Mouse (Mus musculus) frontal cortex, postnatal 25 days (tissue): ENCODE measurements around the gene Hic1.

Source experiments
- DNase-seq, 2 experiments: peaks; one replicate each; pipeline ENCODE4 v3.0.0; 2022; ENCODE audit warnings: low spot score in 2 of 2

The Hic1 gene

GRCm38 (mm10) chr11:75148332-75149035, 20.8 kb downstream of the Hic1 start:
- DNase-seq: no peak

GRCm38 (mm10) chr11:75147846-75148168, 21.5 kb downstream of the Hic1 start:
- DNase-seq: no peak

- no peak for DNase-seq
Measured at GRCm38 (mm10) chr11:75147106-75147845, 22.0 kb downstream of the Hic1 start.

GRCm38 (mm10) chr11:75145841-75146240, 23.5 kb downstream of the Hic1 start:
- no peak for DNase-seq

DNA sequence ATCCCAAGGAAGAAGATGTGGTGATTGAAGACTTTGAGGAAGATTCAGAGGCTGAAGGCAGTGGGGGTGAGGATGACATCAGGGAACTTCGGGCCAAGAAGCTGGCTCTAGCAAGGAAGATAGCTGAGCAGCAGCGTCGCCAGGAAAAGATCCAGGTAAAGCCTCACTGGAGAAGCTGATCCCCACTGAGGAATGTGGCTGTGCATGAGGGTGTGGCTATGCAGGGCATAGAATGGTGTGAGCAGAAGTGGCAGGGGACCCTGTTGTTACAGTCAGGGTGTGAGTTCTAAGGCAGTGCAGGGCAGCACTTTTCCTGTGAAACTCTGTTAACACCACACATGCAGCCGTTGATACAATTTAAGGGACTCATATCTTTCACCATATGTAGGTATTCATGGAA, 26.6 kb downstream of the Hic1 start:
- DNase-seq: no peak

DNA sequence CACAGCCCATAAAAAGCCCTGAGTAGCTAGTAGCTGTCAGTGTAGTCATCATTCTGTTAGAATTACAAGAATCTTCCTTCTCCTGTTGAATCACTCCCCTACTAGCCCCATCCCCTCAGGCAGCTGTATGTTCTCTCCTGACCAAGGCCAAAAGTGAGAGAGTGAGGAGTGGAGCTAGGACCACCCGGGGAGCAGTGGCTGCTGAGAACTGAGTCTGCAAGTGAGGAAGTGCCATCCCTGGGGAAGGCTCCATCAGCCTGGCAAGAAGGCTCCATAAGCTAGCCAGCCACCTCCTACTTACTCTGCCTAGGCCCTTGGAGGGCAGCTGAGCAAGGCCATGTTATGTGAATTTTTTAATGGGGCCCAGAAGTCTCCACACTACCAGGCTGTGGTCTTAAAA, 27.4 kb downstream of the Hic1 start:
- no peak for DNase-seq

- DNase-seq: no peak
Measured at GRCm38 (mm10) chr11:75141038-75141437, 28.3 kb downstream of the Hic1 start.

- no peak for DNase-seq
Measured at GRCm38 (mm10) chr11:75140431-75140830, 28.9 kb downstream of the Hic1 start.

- no peak for DNase-seq
Measured at GRCm38 (mm10) chr11:75139122-75139963, 30.0 kb downstream of the Hic1 start.

GRCm38 (mm10) chr11:75136666-75137398, 32.5 kb downstream of the Hic1 start:
- no peak for DNase-seq

- no peak for DNase-seq
Measured at GRCm38 (mm10) chr11:75135358-75135757, 34.0 kb downstream of the Hic1 start.

DNA sequence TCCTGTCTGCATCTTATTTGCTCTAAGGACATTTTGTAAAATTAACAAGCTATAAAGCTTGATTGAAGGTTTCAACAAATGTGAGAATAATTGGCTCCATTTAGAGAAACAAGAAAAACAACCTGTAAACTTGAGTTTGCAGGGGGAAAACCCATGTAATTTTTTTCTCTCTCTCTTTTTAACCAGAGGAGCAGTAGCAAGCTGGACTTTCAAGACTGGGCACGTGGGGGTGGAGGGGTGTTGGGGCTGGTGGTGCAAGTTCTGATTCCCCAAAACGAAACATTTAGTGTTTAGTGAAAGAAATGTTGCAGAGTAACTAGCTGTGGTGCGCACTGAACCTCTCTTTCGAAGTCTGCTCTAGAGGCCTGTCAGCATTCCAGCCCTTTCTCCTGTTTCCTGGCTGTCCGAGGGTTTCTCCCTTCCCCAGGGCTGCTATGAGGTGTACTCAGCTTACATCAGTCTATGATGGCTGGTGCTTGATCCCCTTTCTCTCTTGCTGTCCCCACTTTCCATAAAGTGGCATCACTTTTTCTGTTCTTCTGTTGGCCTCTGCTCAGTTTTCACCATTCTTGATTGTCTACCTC, 34.7 kb downstream of the Hic1 start:
- no peak for DNase-seq

DNA sequence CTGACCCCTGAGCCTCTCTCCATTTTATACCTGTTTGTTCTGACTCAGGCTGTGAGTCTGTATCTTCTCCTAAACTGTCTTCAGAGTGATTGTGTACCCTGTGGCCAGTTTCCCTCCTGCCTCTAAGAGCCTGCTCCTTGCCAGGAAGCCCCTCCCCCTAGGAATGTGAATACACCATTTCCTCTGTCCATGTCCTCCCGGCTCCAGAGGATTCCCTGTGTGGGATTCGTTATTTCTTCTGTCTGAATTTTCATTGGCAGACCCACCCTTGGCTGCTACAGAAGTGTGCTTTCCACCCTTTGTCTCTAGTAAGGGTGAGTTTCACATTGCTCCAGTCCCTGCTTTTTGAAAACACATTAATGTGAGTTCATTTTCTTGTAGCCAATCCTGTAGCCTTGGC, 35.4 kb downstream of the Hic1 start:
- DNase-seq: no peak

- DNase-seq: no peak
Measured at GRCm38 (mm10) chr11:75133391-75133790, 35.9 kb downstream of the Hic1 start.

- no peak for DNase-seq
Measured at GRCm38 (mm10) chr11:75132278-75132677, 37.0 kb downstream of the Hic1 start.

DNA sequence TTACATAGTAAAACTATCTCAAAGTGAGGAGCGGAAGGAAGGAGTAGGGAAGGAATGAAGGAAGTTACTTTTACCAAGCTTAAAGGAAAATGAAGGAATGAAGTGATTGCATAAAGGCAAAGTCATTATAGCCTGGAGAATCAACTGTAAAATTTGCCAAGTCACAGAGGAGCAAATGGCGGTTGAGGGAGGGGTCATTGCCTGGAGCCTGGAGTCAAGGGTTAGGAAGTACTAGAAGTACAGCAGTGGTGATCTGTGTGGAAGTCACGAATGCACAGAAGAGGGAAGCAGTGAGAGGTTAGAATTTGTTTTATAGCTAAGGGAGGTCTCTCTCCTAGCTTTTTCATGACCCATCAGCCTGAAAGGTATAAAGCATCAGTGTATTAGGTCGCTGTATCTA, 38.0 kb downstream of the Hic1 start:
- DNase-seq: no peak

DNA sequence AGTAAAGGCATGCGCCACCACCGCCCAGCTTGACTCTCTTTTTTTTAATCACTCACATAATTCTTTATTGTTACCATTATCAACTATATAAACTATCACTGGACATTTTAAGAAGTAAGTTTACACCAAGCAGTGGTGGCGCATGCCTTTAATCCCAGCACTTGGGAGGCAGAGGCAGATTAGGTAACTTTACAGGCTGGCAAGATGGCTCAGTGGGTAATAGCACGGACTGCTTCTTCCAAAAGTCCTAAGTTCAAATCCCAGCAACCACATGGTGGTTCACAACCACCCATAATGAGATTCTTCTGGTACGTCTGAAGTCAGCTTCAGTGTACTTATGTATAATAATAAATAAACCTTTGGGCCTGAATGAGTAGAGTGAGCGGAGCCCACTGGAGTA, 39.8 kb downstream of the Hic1 start:
- DNase-seq: no peak

DNA sequence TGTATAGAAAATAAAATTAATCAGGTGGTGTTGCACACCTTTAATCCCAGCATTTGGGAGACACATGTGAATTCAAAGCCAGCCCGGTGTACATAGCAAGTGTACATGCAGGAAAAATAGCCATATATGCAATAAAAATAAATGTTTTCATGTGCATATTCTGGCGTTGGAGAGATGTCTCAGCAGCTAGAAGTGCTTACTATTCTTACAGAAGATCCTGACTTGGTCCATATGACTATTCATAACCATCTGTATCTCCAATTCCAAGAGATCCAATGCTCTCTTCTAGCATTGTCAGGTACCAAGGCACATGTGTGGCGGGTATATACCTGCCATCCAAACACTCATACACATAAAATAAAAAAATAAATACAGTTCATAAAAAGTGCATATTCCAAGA, 42.9 kb downstream of the Hic1 start:
- no peak for DNase-seq

- DNase-seq: no peak
Measured at GRCm38 (mm10) chr11:75124406-75124805, 44.9 kb downstream of the Hic1 start.

- no peak for DNase-seq
Measured at GRCm38 (mm10) chr11:75121348-75121747, 48.0 kb downstream of the Hic1 start.

GRCm38 (mm10) chr11:75119841-75120240, 49.5 kb downstream of the Hic1 start:
- DNase-seq: no peak

- no peak for DNase-seq
Measured at GRCm38 (mm10) chr11:75119298-75119697, 50.0 kb downstream of the Hic1 start.
